In genomic region chr9:76546714-76547113, GRCm38 (mm10) we compare ENCODE assay signal across 32 mouse cellular contexts. TPM values are rescaled to one million over a fixed set of nuclear protein-coding genes. Genes with fewer than 3 reads are reported as not detected.
DNase-seq lines count a peak whose midpoint lies in the region; ATAC-seq and TF ChIP-seq lines count a peak whose summit lies in the region.
"Had no signal": no experiment of that assay in that cellular context is flagged by ENCODE, and none has a peak within 500 bp of the region (broad histone marks: within the 10 kb centered on the region; RNA-seq: fewer than 3 reads in every experiment).

No protein-coding gene starts in this region.

- WGBS in intestine, embryonic 16.5 days, result 46% methylated on average over 3 of the region's 3 CpGs

- no peaks in the 10 kb centered on the region for H3K9me3 ChIP-seq in intestine, embryonic 16.5 days (ENCODE audit: control insufficient read depth, low read length)
- H3K9me3 ChIP-seq: embryonic facial prominence, embryonic 13.5 days; forebrain, embryonic 10.5 days; heart, embryonic 15.5 days; kidney, embryonic 15.5 days; limb, embryonic 10.5 days; limb, embryonic 15.5 days; liver, embryonic 13.5 days; neural tube, embryonic 13.5 days had no signal

- H3K4me1 ChIP-seq in intestine, embryonic 16.5 days (ENCODE audit: control insufficient read depth, insufficient read depth, low read length), result no peaks in the 10 kb centered on the region
- H3K4me1 ChIP-seq: embryonic facial prominence, embryonic 13.5 days; kidney, embryonic 15.5 days; limb, embryonic 10.5 days; limb, embryonic 15.5 days; liver, embryonic 13.5 days; megakaryocyte, embryonic 14.5 days; neural tube, embryonic 13.5 days had no signal

- peak overlapping the region; percentile 53 for H3K27ac ChIP-seq in left cerebral cortex, adult 2 months
- H3K27ac ChIP-seq in intestine, embryonic 16.5 days (ENCODE audit: low read length), result no peak overlapping the region
- H3K27ac ChIP-seq: embryonic facial prominence, embryonic 13.5 days; forebrain, embryonic 10.5 days; heart, embryonic 15.5 days; kidney, embryonic 15.5 days; limb, embryonic 10.5 days; limb, embryonic 15.5 days; liver, embryonic 13.5 days; neural tube, embryonic 13.5 days had no signal

- H3K4me3 ChIP-seq in left cerebral cortex, adult 2 months, result no peak overlapping the region
- H3K4me3 ChIP-seq in intestine, embryonic 16.5 days (ENCODE audit: low read length), result no peak overlapping the region
- H3K4me3 ChIP-seq: embryonic facial prominence, embryonic 13.5 days; forebrain, embryonic 10.5 days; heart, embryonic 15.5 days; kidney, embryonic 15.5 days; limb, embryonic 10.5 days; limb, embryonic 15.5 days; liver, embryonic 13.5 days; megakaryocyte, embryonic 14.5 days; neural tube, embryonic 13.5 days had no signal

- intact Hi-C loops in left cerebral cortex, adult 2 months (cut with DNase I), result no loop called here

- no peaks in the 10 kb centered on the region for H3K27me3 ChIP-seq in intestine, embryonic 16.5 days (replicated peaks; ENCODE audit: control insufficient read depth, insufficient read depth, low read length)
- H3K27me3 ChIP-seq: embryonic facial prominence, embryonic 13.5 days; heart, embryonic 15.5 days; kidney, embryonic 15.5 days; limb, embryonic 15.5 days; liver, embryonic 13.5 days; megakaryocyte, embryonic 14.5 days; neural tube, embryonic 13.5 days had no signal

- peak; percentile 5 for DNase-seq in cerebellum, adult 9-11 months
- no peak for DNase-seq in cerebellum, postnatal 25 days
- DNase-seq in left cerebral cortex, adult 2 months (ENCODE audit: extremely low spot score in 1 of 2, low spot score in 2 of 2), result no peak
- DNase-seq in left cerebral cortex, adult 11 months (ENCODE audit: low spot score), result no peak
- DNase-seq in right cerebral cortex, postnatal 10 days (ENCODE audit: low spot score in 2 of 2), result peak; percentile 30 to 54
- DNase-seq in right cerebral cortex, postnatal 14 days, result no peak
- DNase-seq: adrenal gland, adult 2 months; adrenal gland, postnatal 36 days; cerebellum, postnatal 14 days; embryo, embryonic 11 days; gastrocnemius, postnatal 14 days; kidney, adult 18-20 months; kidney, postnatal 25 days; liver, embryonic 13.5 days; lung, adult 18-20 months; lung, postnatal 4 days; spleen, adult 18-20 months; thymus, postnatal 14 days had no signal

- H3K36me3 ChIP-seq in intestine, embryonic 16.5 days (ENCODE audit: control insufficient read depth, insufficient read depth, low read length), result no peaks in the 10 kb centered on the region
- H3K36me3 ChIP-seq: embryonic facial prominence, embryonic 13.5 days; forebrain, embryonic 10.5 days; heart, embryonic 15.5 days; kidney, embryonic 15.5 days; limb, embryonic 10.5 days; limb, embryonic 15.5 days; liver, embryonic 13.5 days; neural tube, embryonic 13.5 days had no signal

- TF ChIP-seq CTCF in left cerebral cortex, adult 2 months (IDR thresholded peaks at IDR 0.05), result no peak

- no peak overlapping the region for H3K9ac ChIP-seq in intestine, embryonic 16.5 days (ENCODE audit: low read depth, low read length)
- H3K9ac ChIP-seq: embryonic facial prominence, embryonic 13.5 days; heart, embryonic 15.5 days; kidney, embryonic 15.5 days; limb, embryonic 15.5 days; liver, embryonic 13.5 days; neural tube, embryonic 13.5 days had no signal

- no peak overlapping the region for H3K4me2 ChIP-seq in intestine, embryonic 16.5 days (ENCODE audit: low read depth, low read length)
- H3K4me2 ChIP-seq: embryonic facial prominence, embryonic 13.5 days; heart, embryonic 15.5 days; kidney, embryonic 15.5 days; limb, embryonic 15.5 days; liver, embryonic 13.5 days; neural tube, embryonic 13.5 days had no signal

- no peak for ATAC-seq in intestine, embryonic 16.5 days
- ATAC-seq: CD4-positive, CD25-positive, alpha-beta regulatory T cell, adult 4 months; forebrain, embryonic 16.5 days; inflammation-experienced regulatory T-cells, adult 6 months; lung, postnatal 0 days had no signal

RNA-seq across cellular contexts. Expression of gene Fam83b, which starts 20.2 kb away (rescaled TPM):
- not detected for total RNA-seq in left cerebral cortex, adult 2 months (2021)
- polyA plus RNA-seq in intestine, embryonic 16.5 days (2015; fragmentation: Nextera tagmentation; extraction: Ambion mirVana), result 11.2 and 13.1 TPM in 2 replicates
- total RNA-seq: gastrocnemius, postnatal 14 days; granulocyte monocyte progenitor cell, adult 5-6 weeks had no signal
- polyA plus RNA-seq: adrenal gland, adult 2 months; CD4-positive, CD25-positive, alpha-beta regulatory T cell, adult 4 months; forebrain, embryonic 16.5 days; inflammation-experienced regulatory T-cells, adult 6 months had no signal

Comparison
In these comparisons a context has a peak if more than half of its experiments do, and no peak if none do; other contexts are left out.
1. DNase-seq: peak in cerebellum, adult 9-11 months (single experiment) and right cerebral cortex, postnatal 10 days (2 of 2); none in cerebellum, postnatal 25 days (0 of 2), left cerebral cortex, adult 2 months (0 of 2), left cerebral cortex, adult 11 months (single experiment) and right cerebral cortex, postnatal 14 days (single experiment).